Mouse (Mus musculus): Measurements from ENCODE around the gene Klhdc1.

- TF ChIP-seq CTCF (IDR thresholded peaks at IDR 0.05; ENCODE audit: low read depth) (peak; percentile 50), EP300 (optimal IDR thresholded peaks at IDR 0.05) (no peak)
These were observed 32.5 kb upstream of the Klhdc1 start for GRCm38 (mm10) chr12:69208520-69208919.

Measured in stomach, postnatal 0 days (tissue).